Mouse (Mus musculus) liver, adult (tissue): ENCODE data around the gene Mup3.
A peak's percentile ranks its signal among the peaks of the same experiment; 100 is the strongest.
"Not testable (repeated sequence)": the region's sequence is repeated elsewhere in the genome, so short reads cannot be mapped to it uniquely, and the experiment has no call there.

ENCODE experiments used
- GATA4 ChIP-seq: IDR thresholded peaks from 2 replicates; pipeline ENCODE4 v1.6.1; 2014; ENCODE audit warnings: mild to moderate bottlenecking, low read length; ENCODE audit not compliant: insufficient replicate concordance

Gene Mup3

DNA sequence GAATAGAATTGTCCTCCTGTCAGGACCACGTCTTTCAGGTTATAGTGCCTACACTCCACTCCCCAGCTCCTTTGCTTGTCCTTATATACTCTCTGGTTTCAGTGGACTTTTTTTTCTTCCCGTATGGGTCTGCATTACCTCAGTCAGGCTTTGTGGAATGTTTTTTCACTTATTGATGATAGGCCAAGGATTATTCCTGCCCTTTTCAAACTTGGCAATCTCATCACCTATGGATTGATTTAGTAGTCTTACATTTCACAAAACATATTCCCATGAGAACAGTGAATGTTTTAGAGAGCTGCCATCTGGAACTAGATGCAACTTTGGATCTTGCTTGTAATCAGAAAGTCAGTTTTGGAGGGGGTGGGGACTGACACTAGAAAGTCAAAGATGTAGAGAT is at the start of gene Mup3:
Gene Mup3 (minus strand): TSS at position 102 of the 400 bp plus-strand sequence.
- TF ChIP-seq GATA4: no peak

DNA sequence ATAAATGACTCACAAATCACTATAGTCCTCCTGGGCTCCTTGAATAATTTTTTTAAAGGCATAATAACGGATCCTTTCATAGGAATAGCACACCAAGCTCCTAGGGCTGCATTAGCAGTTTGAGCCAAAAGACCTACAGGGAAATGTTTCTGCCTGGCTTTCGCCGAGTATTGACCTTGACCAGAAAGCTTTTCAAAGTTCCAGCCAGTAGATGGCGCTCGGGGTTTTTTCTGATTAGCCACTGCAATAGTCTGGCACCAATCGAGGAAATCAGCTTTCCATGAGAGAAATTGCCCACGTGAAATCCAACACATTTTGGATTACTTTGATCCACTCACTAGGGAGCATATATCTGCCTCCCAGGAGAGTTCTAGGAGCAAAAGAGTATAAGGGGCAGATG is 46.6 kb upstream of the Mup3 start:
- TF ChIP-seq GATA4: no peak

DNA sequence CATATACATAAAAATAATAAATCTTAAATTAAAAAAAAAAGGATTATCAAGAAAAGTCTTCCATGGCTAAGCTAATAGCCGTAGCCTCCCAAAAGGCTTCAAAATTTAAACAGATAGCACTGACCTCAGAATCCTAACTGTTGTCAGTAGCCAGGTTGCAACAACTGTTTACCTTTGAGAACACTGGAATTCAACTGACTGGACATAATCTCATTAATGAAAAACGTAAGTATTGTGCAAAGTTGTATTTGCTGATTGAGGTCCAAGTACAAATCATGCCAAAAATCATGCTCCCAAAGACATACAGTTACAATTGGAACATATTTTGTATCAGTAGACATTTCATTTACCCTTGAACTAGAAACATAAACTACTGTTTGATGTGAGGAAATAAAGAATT is 811 bp upstream of the Mup3 start:
- TF ChIP-seq GATA4: no peak

DNA sequence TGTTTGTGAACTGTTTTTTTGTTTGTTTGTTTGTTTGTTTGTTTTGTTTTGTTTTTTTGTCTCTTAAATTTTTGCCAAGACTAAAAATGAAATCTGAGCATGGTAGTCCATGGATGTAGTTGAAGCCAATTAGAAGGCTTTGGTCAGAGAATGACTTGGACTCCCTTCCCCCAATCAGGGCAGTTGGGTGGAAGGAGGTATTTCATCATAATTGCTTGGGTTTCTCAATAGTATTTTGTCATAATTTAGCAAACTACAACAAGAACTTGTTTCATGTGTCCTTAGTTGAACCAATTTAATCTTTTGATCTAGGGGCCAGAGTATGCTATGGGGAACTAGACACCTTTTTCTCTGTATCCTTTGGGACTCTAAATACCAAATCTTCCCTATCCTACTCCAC is 4.4 kb downstream of the Mup3 start:
- peak; percentile 82 for TF ChIP-seq GATA4

DNA sequence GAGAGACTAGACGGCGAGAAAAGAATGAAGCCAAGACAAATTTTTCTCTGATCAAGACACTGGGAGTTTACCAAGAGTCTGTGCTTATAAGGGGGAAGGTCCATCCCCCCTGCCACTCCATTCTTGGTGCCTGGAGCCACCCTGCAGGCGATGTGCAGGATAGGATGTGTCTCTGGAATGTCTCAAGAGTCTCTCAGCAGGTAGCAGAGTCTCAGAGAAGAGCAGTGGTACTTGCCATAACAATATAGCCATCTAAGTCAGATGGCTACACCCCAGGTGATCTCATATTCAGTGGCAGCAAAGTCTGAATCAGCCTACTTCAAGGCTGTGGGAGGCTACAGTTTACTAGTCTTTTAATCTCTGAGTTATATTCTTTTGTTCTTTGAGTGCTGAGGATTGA is 12.0 kb downstream of the Mup3 start:
- no peak for TF ChIP-seq GATA4

DNA sequence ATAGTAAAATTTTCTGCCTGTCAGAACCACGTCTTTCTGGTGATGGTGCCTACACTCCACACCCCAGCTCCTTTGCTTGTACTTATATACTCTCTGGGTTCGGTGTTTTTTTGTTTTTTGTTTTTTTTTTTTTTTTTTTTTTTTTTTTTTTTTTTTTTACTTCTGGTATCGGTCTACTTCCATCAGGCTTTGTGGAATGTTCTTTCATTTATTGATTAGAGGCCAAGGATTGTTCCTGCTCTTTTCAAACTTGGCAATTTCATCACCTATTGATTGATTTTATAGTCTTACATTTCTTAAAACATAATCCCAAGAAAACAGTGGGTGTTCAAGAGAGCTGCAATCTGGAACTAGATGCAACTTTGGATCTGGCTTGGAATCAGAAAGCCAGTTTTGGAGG is 33.1 kb downstream of the Mup3 start, which contains the start of gene Mup20:
Gene Mup20 (minus strand): TSS at position 101 of the 400 bp plus-strand sequence.
- not testable (repeated sequence) for TF ChIP-seq GATA4
